Mouse (Mus musculus): Measurements from ENCODE around the gene Gramd1c.

Gene Gramd1c

DNA sequence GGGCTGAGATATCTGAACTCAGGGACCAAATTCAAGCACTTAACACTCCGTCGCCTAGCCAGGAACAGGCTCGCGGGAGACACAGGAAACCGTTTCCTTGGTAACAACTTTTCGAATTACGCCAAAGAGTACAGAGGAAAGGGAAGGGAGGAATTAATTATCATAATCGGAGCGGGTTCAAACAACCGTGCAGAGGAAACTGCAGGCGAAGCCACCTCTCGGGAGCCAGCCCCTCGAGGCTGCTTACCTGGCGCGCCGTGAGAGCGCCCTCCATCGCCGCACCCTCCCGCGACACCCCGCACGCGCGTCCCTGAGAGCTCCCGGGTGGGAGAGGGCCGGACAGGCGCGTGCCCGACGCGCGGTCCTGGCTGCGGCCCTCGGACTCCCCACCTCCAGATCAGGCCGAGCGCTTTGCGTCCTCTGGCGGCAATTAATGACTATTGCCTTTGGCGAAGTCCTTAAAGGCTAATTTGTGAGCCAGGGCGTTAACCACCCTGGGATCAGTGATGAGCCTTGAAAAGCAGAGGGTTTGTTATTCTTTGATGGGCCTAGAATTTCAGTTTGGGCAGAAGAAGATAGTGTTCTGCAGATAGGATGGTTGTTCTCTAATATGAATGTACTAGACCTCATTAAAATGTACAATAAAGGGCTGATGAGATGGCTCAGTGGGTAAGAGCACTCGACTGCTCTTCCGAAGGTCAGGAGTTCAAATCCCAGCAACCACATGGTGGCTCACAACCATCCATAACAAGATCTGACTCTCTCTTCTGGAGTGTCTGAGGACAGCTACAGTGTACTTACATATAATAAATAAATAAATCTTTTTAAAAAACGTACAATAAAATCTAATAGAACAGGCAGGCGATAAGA is at the start of gene Gramd1c:
Gene Gramd1c (minus strand): TSS at position 321 of the 870 bp plus-strand sequence.
- DNase-seq (ENCODE audit: low read depth, low spot score) = peak; percentile 45

DNA sequence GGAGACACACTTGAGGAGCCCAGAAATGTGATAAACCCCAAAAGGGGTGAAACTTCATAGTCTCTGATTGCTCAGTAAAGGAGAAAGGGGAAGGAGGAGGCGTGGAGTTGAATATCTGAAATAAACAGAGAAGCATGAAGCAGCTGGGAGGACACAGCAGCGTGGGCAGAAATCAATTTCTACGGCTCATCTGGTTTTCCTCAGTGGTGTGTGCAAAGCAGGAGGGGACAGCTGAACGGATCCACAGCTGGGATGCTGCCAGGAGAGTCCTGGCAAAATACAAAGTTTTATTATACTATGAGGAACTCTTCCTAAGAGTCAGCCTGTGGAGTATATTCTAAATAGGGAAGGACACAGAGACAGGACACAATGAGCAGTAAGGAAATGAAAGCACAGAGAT is 45.9 kb upstream of the Gramd1c start:
- DNase-seq (ENCODE audit: low read depth, low spot score) = no peak

DNA sequence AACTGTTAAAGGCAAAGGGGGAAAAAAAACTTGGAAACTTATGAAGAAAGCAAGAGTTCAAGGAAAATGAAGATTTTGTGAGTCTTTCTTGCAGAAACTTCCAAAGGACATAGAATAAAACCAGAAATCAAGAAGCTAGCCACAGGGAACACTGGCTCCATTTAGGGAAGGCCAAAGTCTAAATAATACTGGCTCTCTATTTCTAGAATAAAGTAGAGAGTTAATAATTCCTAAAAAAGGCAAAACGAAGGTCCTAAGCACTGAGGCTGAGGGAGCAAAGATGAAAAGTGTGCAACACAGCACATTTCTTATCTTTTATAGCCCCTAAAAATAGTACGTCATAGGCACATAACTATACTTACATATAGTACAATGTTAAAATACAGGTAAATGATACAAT is 42.1 kb upstream of the Gramd1c start:
- no peak for DNase-seq (ENCODE audit: low read depth, low spot score)

DNA sequence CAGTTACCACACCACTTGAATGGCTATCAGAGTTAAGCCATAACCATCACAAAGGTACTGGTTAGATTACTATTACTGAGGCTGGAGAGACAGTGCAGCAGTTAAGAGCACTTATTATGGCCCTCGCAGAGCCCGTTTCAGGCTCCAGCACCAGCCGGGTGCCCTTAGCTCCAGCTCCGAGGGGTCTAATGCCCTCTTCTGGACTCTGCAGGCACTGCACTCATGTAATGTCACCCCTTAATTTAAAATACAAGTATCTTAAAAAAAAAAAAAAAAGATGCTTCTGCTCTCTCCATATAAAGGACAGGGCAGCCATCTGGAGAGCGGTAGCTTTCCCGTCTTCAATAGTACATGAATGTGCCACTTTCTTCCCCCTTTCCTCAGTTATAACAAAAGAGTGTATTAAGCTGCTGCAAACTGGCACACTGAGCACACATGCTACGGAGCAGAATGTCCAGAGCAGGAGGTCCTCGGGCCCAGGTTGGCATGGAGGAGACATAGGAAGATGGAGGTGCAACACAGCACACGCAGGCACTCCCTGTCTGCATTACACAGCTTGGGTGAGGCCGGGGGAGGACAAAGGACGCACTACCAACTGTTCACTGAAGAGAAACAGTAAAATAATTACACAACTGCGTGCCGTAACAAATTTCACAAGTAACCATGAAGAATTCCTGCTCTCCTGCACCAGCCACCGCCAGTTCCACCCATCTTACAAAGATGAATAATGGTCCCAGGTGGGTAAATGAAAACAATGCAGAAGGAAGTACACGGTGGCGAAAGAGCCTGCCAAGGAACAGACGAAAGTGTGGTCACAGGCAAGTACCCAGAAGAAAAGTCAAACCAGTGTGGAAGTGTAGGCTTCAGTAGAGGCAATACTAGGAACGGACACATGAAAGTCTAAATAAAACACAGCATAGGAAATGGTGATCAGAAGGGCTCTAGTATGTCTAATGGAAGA is 40.9 kb upstream of the Gramd1c start:
- peak; percentile 12 for DNase-seq (ENCODE audit: low read depth, low spot score)

DNA sequence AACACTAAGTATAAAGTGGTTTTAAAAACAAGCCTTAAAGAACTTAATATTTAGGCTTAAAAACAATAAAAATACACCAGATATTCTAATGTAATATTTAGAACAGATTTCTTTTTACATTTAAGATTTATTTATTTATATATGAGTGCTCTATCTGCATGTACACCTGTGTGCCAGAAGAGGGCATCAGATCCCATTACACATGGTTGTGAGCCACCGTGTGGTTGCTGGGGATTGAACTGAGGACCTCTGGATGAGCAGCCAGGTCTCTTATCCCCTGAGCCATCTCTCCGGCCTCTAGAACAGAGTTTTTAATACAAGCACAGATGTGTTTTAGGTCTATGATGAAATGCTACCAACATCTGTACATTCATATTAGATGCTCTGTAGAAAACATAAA is 39.8 kb upstream of the Gramd1c start:
- no peak for DNase-seq (ENCODE audit: low read depth, low spot score)

DNA sequence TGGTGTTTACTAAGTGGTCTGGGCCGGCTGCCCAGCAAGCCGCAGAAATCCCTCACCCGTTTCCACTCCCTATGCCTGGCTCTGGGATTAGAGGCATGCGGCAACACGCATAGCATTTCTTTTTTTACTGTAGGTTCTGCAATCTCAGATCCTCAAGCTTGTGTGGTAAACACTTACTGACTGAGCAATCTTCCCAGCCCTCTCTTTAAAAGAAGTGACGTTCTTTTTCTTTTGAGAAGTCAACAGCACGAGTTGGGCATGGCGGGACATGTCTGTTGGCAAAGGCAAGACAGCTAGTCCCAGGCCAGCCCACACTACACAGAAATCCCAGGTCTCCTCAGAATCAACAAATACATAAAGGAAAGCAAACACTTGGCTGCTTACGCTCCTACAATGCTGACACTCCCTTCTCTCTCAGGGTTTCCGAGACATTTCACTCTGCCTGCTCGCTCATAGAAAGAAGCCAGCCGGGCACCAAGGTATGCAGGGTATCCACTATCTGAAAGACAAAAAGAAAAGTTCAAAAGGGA is 38.1 kb upstream of the Gramd1c start:
- no peak for DNase-seq (ENCODE audit: low read depth, low spot score)

DNA sequence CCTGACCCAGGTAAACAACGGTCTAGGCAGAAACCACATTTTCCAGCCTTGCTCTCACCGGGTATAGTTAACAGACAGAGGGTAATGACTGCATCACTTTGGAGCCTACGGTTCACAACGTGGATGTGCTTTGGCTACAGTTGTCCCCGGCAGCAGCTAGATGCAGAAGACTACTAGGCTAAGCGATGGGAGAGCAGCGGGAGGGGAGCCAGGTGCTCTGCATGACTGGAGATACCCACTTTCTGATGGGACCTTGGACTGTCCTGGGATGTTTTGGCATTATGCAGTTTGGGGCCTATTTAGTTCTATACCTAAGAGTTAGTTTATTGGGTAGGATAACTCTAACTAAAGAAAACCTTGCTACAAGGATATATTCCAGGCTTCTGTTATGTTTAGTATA is 36.2 kb upstream of the Gramd1c start:
- DNase-seq (ENCODE audit: low read depth, low spot score) = no peak

- DNase-seq (ENCODE audit: low read depth, low spot score) = no peak
Measured at GRCm38 (mm10) chr16:44087650-44088049, 24.5 kb upstream of the Gramd1c start.

GRCm38 (mm10) chr16:44061341-44061740 is 1.8 kb downstream of the Gramd1c start:
- DNase-seq (ENCODE audit: low read depth, low spot score) = no peak

DNA sequence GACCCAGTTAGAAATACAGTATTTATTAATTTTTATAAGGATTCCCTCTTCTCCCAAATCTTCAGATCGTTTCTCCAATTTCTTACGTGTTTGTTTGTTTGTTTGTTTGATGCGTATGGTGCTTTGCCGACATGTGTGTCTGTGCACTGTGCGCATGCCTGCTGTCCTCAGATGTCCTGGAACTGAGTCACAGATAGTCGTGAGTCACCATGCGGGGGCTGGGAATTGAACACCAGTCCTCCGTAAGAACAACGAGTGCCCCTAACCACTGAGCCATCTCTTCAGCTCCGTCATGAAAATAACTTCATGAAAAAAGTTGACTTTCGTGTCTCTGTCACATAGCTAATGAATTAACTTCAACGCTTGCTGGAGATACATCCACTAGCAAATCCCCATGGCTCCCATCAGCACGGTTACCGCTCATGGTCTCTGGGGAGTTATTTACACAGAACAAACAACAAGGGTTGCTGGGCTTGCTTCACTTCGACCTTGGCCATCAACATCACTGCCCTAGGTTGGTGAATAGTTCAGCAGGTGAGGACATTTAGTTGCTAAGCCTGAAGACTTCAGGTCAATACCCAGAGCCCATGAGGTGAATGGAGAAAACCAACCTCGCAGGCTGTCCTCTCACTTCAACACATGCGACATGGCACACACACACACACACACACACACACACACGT is 2.4 kb downstream of the Gramd1c start:
- no peak for DNase-seq (ENCODE audit: low read depth, low spot score)

DNA sequence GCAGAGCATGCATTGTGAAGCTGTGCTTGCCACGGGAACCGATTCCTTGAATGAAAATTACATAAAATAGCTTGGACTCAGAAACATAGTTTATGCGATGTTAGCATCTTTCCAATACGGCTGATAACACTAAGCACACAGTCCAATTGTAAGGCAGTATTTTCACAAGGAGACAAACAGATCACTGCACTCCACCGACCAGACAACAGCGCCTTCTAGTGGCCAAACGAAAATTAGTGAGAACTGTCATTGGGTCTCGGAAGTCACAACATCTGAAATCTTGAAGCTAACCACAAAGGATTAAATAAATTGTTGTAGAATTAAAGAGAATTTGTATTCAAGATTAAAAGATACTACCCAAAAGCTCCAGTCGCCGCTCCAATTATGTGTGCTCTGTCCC is 4.4 kb downstream of the Gramd1c start:
- DNase-seq (ENCODE audit: low read depth, low spot score) = peak; percentile 50

GRCm38 (mm10) chr16:44055766-44056165 is 7.4 kb downstream of the Gramd1c start:
- no peak for DNase-seq (ENCODE audit: low read depth, low spot score)

DNA sequence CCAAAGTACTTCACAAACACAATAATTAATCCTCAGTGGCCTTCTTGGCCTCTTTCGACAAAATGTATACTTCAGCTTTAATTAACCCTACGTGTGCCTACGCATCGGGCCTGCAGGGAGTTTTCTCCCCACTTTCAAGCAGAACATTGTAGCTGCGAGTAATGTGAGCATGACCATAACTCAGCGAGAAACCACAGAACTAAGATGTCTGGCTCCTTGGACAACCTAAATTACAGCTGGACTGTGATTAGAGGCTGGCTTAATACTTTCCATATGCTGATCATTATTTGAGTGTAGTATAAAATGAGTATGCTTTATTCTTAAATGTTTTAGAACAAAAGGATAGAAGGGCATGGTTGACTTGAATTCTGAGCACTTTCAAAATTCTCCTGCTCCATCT is 9.9 kb downstream of the Gramd1c start:
- DNase-seq (ENCODE audit: low read depth, low spot score) = no peak

- DNase-seq (ENCODE audit: low read depth, low spot score) = no peak
Measured at GRCm38 (mm10) chr16:44052390-44052789, 10.8 kb downstream of the Gramd1c start.

DNA sequence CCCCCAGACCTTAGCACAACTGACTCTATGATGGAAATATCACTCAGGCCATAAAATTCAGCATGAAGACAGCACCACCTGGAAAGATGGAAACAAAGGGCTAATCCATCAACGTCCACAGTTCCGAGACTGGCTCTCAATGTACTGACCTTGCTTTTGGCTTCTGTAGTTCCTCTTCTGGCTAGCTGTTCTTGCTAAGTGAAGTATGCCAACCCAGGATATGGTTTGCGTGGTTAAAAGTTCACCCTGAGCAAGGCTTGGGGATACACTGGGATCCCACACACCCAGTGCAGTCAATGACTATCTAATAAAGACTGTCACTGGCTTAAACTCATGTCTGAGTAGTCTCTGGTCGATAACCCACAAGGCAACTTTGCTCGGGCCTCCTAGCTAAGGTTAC is 13.0 kb downstream of the Gramd1c start:
- DNase-seq (ENCODE audit: low read depth, low spot score) = no peak

DNA sequence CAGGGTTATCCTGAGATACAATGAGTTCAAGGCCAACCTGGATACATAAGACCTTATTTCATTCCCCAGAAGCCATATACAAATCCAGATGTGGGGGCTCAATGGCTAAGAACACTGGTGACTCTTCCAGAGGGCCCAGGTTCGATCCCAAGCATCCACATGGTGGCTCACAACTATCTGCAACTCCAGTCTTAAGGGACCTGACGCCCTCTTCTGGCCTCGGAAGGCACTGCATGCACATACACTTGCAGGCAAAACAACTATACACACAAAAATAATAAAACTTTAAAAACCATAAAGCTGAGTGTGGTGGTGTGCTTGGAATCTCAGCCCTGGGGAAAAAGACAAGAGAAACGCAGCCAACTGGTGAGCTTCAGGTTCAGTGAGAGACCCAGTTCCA is 24.0 kb downstream of the Gramd1c start:
- DNase-seq (ENCODE audit: low read depth, low spot score) = no peak

GRCm38 (mm10) chr16:44035221-44035620 is 27.9 kb downstream of the Gramd1c start:
- DNase-seq (ENCODE audit: low read depth, low spot score) = no peak

- DNase-seq (ENCODE audit: low read depth, low spot score) = no peak
Measured at GRCm38 (mm10) chr16:44033365-44033764, 29.8 kb downstream of the Gramd1c start.

DNA sequence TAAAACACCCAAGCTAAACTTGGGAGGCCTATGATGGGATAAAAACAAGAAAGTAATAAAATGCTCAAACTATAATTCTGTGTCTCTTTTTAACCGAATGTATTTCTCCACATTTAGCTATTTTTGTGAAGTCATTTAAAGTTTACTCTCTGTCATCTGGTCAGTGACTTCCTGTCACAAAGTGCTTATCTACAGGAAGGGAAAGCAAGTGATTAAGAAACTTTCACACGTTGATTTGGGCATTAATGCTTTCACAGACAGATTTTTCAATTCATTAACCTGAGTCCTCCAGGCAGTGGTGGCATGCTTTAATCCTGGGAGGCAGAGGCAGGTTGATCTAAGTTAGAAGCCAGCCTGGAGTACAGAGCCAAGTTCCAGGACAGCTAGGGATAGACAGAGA is 33.9 kb downstream of the Gramd1c start:
- DNase-seq (ENCODE audit: low read depth, low spot score) = no peak

- no peak for DNase-seq (ENCODE audit: low read depth, low spot score)
Measured at GRCm38 (mm10) chr16:44026822-44027221, 36.3 kb downstream of the Gramd1c start.

DNA sequence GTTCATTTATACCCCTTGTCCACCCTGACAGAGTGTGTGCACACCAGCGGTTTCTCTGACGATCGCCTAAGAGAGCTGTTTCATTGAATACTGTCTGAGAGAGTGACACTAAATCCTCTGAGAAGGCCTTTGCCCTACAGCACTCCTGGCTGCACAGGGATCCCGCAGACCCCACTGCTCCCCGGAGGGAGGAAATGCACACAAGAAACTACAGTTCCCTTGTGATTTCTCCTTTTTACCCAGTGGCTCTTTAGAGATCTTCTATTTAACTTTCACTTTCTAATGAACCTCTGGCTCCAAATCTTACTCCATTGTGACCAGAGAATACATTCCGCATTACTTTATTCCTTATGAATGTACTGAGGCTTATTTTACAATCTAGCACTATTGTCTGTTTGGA is 36.9 kb downstream of the Gramd1c start:
- DNase-seq (ENCODE audit: low read depth, low spot score) = no peak
